Mouse (Mus musculus) embryonic facial prominence, embryonic 11.5 days (tissue): ENCODE measurements around the gene Fcgr2b. TPM values are rescaled to one million over a fixed set of nuclear protein-coding genes. Genes with fewer than 3 reads are reported as not detected.

Experiments used
- ATAC-seq: fragments of 200-750 bp; cut with Nextera tagmentation; replicated peaks from 2 replicates; pipeline ENCODE4 v1.8.0; 2017; ENCODE audit warnings: low read depth; ENCODE audit not compliant: insufficient number of reproducible peaks, low FRiP score, low TSS enrichment
- DNase-seq: peaks from one replicate; pipeline ENCODE4 v3.0.0-alpha.2; 2015; ENCODE audit warnings: low spot score
- H3K27ac ChIP-seq: fragments of 300-500 bp; sonication (generic); replicated peaks from 2 replicates; pipeline ENCODE4 v1.5.1; 2014; ENCODE audit warnings: mild to moderate bottlenecking, low read depth, low read length, control low read depth
- H3K27me3 ChIP-seq: fragments of 300-500 bp; sonication (generic); 2 replicates; pipeline ENCODE4 v1.6.1; 2014; ENCODE audit warnings: mild to moderate bottlenecking, low read length, moderate library complexity, mixed read lengths; ENCODE audit not compliant: control insufficient read depth, insufficient read depth
- H3K36me3 ChIP-seq: fragments of 300-500 bp; sonication (generic); replicated peaks from 2 replicates; pipeline ENCODE4 v1.6.1; 2014; ENCODE audit warnings: low read depth, mild to moderate bottlenecking, low read length, moderate library complexity, mixed read lengths; ENCODE audit not compliant: control insufficient read depth, insufficient read depth
- H3K4me1 ChIP-seq: fragments of 300-500 bp; sonication (generic); 2 replicates; pipeline ENCODE4 v1.6.1; 2014; ENCODE audit warnings: low read length, mixed read lengths; ENCODE audit not compliant: control insufficient read depth, insufficient read depth
- H3K4me2 ChIP-seq: fragments of 300-500 bp; sonication (generic); 2 replicates; pipeline ENCODE4 v1.6.1; 2014; ENCODE audit warnings: low read depth, mild to moderate bottlenecking, control low read depth, low read length, moderate library complexity
- H3K4me3 ChIP-seq: fragments of 300-500 bp; sonication (generic); 2 replicates; pipeline ENCODE4 v1.5.1; 2014; ENCODE audit warnings: low read depth, low read length, control low read depth
- H3K9ac ChIP-seq: fragments of 300-500 bp; sonication (generic); replicated peaks from 2 replicates; pipeline ENCODE4 v1.6.1; 2014; ENCODE audit warnings: mild to moderate bottlenecking, control low read depth, low read length
- H3K9me3 ChIP-seq: fragments of 300-500 bp; sonication (generic); replicated peaks from 2 replicates; pipeline ENCODE4 v1.6.1; 2016; ENCODE audit warnings: mild to moderate bottlenecking, low read length, inconsistent platforms, mixed read lengths; ENCODE audit not compliant: control insufficient read depth
- WGBS: fragments of 180-500 bp; shearing (Covaris S2); extraction: QIAGEN DNeasy Blood & Tissue Kit; methylation state at CpG from one replicate; pipeline ENCODE4 v1.1.7; 2014; 5-methylcytosine and 5-hydroxymethylcytosine counted together
- polyA plus RNA-seq: library from polyadenylated mRNA; unstranded; fragments of >200 nt; fragmentation: Nextera tagmentation; extraction: Ambion mirVana; gene quantifications from 2 replicates; pipeline ENCODE4 v1.2.1, GENCODE M21; 2014

Gene Fcgr2b
- polyA plus RNA-seq, 1 experiment from 2014 or later: 0.52 TPM

DNA sequence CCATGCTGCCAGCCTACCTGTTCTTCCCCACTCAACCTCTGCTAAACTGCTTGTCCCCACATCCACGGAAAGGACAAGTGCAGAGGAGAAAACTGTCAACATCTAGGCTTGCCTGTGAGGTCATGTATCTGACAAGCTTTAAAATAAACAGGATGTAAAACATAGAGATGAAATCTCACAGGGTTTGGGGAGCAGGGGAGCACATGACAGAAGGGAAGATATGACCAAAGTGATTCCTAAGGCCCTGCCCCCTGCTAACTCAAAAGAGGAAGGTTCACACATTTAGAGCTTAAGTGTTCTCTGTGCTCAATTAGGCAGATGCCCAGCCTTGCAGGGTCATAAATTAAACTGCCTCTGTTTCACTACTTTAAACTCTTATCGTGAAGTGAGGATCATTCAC is 42.0 kb downstream of the Fcgr2b start:
- Histone ChIP-seq H3K27me3 (no peaks in the 10 kb centered on the region), H3K4me1 (no peaks in the 10 kb centered on the region), H3K4me3 (no peak overlapping the region), H3K9ac (no peak overlapping the region), H3K9me3 (no peaks in the 10 kb centered on the region), H3K4me2 (no peak overlapping the region), H3K36me3 (no peaks in the 10 kb centered on the region), H3K27ac (no peak overlapping the region)
- WGBS: 84% methylated on average over 2 of the region's 2 CpGs
- DNase-seq (no peak), ATAC-seq (no peak)

DNA sequence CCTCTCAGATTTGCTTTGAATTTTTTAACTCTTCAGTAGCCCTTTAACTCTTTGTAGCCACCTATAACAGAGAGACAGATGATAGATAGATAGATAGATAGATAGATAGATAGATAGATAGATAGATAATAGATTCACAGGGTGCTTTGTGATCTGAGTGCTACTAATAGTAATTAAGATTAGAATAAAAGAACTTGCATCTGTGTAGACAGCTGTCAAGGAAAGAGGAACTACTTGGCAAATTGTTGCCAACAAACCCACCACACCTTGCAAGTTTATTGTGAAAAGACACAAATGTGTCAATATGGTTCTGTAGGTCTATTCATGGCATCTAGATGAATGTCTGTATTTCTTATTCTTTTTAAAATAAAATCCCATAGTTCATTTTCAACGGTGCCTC is 42.4 kb downstream of the Fcgr2b start:
- Histone ChIP-seq H3K9me3 (no peaks in the 10 kb centered on the region), H3K27ac (no peak overlapping the region), H3K4me1 (no peaks in the 10 kb centered on the region), H3K4me3 (no peak overlapping the region), H3K9ac (no peak overlapping the region), H3K4me2 (no peak overlapping the region), H3K27me3 (no peaks in the 10 kb centered on the region), H3K36me3 (no peaks in the 10 kb centered on the region)
- ATAC-seq (no peak), DNase-seq (no peak)
- WGBS: 86% methylated on average over 1 of the region's 1 CpGs

DNA sequence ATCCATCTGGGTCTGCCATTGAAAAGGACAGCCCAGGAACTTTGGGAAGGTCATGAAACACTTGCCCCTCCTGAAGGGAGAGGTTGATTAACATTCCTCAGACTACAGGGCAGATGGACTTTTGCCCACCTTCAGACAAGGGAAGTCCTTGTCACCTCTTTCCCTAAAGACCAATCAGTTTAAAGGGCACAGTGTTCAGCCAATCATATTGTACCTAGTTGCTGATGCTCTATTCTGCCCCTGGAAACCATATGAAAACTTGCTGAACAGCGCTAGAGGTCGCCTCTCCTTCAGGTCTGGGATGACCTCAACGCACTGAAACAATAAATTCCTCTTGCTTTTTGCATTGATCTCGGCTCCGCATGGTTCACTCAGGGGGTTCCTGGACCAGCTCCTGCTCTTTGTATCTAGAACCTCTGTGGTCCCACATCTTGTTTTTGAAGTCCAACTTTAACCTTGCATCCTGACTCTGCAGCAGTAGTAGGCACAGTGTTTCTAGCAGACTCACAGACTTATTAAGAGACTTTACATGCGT is 42.9 kb downstream of the Fcgr2b start:
- ATAC-seq (no peak), DNase-seq (no peak)
- Histone ChIP-seq H3K9ac (no peak overlapping the region), H3K4me2 (no peak overlapping the region), H3K27me3 (no peaks in the 10 kb centered on the region), H3K36me3 (no peaks in the 10 kb centered on the region), H3K4me1 (no peaks in the 10 kb centered on the region), H3K27ac (no peak overlapping the region), H3K4me3 (no peak overlapping the region), H3K9me3 (no peaks in the 10 kb centered on the region)
- 67% methylated on average over 6 of the region's 6 CpGs for WGBS

DNA sequence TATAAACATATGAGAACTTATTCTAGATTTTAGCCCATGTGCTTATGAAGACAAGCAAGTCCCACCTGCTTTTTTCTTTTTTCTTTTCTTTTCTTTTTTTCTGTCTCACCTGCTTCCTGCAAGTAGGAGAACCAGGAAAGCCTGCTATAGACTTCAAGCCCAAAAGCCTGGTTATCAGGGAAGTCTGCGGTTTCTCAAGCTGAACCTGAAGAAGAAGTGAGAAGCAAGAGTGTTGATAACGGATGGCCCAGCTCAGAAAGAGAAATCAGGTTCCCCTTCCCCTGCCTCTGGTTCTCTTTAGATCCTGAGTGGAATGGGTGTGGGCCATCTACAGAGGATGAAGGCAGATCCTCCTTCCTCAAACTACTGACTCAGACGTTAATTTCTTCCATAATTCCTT is 44.3 kb downstream of the Fcgr2b start:
- WGBS: 74% methylated on average over 3 of the region's 3 CpGs

DNA sequence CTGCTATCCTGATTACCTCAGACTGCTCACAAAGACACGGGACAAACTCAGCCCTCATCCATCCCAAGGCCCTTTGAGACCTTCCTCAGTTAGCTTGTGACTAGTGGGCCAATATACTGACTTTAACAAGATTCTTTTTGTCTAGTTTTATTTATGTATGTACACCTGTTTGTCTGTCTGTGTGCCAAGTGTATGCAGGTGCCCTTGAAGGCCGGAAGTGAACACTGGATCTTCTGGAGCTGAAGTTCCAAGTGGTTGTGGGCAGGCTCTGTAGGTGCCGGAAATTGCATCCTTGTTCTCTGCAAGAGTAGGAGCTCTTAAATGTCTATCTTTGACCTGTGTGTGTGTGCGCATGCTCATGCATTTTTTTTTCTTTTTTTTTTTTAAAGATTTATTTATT is 47.1 kb downstream of the Fcgr2b start:
- H3K4me1 ChIP-seq: no peaks in the 10 kb centered on the region
- ATAC-seq (no peak), DNase-seq (no peak)
- no peaks in the 10 kb centered on the region for H3K27me3 ChIP-seq
- H3K9ac ChIP-seq: no peak overlapping the region
- WGBS: 89% methylated on average over 4 of the region's 4 CpGs
- no peaks in the 10 kb centered on the region for H3K9me3 ChIP-seq
- no peak overlapping the region for H3K27ac ChIP-seq
- H3K36me3 ChIP-seq: no peaks in the 10 kb centered on the region
- no peak overlapping the region for H3K4me2 ChIP-seq
- no peak overlapping the region for H3K4me3 ChIP-seq

More for the DNA sequence above, 44.3 kb downstream of the Fcgr2b start:
- Histone ChIP-seq H3K27me3 (no peaks in the 10 kb centered on the region), H3K4me1 (no peaks in the 10 kb centered on the region), H3K9ac (no peak overlapping the region), H3K27ac (no peak overlapping the region), H3K36me3 (no peaks in the 10 kb centered on the region), H3K9me3 (no peaks in the 10 kb centered on the region), H3K4me2 (no peak overlapping the region), H3K4me3 (no peak overlapping the region)
- DNase-seq (no peak), ATAC-seq (no peak)

DNA sequence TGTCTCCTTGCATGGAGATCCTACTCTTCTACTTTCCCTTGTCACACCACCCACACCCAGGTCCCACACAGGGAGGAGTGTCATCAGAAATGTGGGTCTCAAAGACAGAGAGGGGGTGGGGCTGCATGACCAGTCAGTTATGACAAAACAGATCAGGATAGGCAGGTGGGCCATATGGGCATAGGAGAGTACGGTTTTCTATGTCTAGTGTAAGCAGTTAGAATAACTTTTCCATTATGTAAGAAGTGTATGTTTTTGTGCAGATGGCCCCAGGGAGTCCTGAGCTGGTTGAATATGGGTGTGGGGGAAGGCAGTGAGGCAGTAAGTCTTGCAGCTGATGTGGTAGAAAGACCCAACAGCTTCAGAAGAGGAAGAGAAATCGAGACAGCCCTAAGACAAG is 47.9 kb downstream of the Fcgr2b start:
- Histone ChIP-seq H3K4me1 (no peaks in the 10 kb centered on the region), H3K36me3 (no peaks in the 10 kb centered on the region), H3K4me2 (no peak overlapping the region), H3K27ac (no peak overlapping the region), H3K9ac (no peak overlapping the region), H3K4me3 (no peak overlapping the region), H3K27me3 (no peaks in the 10 kb centered on the region), H3K9me3 (no peaks in the 10 kb centered on the region)
- 80% methylated on average over 2 of the region's 2 CpGs for WGBS
- no peak for DNase-seq
- ATAC-seq: no peak

DNA sequence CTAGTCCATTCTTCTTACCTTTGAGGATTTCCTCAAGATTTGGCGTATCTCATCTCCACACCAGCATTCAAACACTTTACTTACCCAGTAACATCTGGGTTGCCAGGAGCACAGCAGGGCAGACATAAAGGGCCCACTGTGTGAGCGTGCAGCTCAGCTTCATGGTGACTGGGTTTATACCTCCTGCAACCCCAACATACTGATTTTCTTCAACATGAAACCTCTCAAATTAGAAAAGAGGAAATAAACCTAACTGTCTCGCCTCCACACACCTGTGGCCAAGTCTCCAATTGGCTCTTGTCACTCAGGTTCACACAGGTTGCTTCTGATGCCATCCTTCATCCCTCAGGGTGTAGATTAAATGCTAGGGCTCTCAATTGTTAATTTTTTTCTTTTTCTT is 49.0 kb downstream of the Fcgr2b start, which contains the start of gene Fcrla:
TSS of gene Fcrla (minus strand) at position 206 of the 400 bp plus-strand sequence.
- no peak for ATAC-seq
- Histone ChIP-seq H3K4me1 (no peaks in the 10 kb centered on the region), H3K4me2 (no peak within 1 kb of the TSS), H3K9ac (no peak within 1 kb of the TSS), H3K27me3 (no peaks in the 10 kb centered on the region), H3K4me3 (no peak within 1 kb of the TSS), H3K27ac (no peak within 1 kb of the TSS), H3K36me3 (no peaks in the 10 kb centered on the region), H3K9me3 (no peaks in the 10 kb centered on the region)
- no peak for DNase-seq
- 78% methylated on average over 3 of the region's 3 CpGs for WGBS

DNA sequence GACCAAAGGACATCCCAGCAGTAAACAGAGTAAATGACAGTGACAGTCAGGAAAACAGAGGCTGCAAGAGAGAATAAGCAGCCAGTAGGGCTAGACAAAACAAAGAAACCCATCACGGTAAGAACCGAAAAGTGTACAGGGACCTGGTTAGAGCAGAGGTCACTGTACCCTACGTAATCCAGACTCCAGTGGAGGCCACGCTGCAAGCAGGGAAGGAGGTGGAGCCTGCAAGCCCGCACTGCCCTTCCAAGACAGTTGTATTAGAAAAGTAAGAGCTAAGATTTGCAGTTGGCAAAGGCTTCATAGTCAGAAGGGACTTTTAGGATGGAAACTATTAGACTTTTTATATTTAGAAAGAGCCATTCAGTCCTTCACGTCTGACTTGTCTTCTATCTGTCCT is 49.4 kb downstream of the Fcgr2b start:
- no peaks in the 10 kb centered on the region for H3K9me3 ChIP-seq
- WGBS: 50% methylated on average over 6 of the region's 6 CpGs
- no peak for ATAC-seq

More for the DNA sequence above, 49.4 kb downstream of the Fcgr2b start:
- Histone ChIP-seq H3K4me3 (no peak overlapping the region), H3K27ac (no peak overlapping the region), H3K4me1 (no peaks in the 10 kb centered on the region), H3K4me2 (no peak overlapping the region), H3K36me3 (no peaks in the 10 kb centered on the region), H3K27me3 (no peaks in the 10 kb centered on the region), H3K9ac (no peak overlapping the region)
- no peak for DNase-seq
